ENCODE assay signal across 8 mouse cellular contexts in genomic region chr4:46304757-46305384, GRCm38 (mm10). TPM values are rescaled to one million over a fixed set of nuclear protein-coding genes. Genes with fewer than 3 reads are reported as not detected.
DNase-seq lines count a peak whose midpoint lies in the region; ATAC-seq lines count a peak whose summit lies in the region.

No protein-coding gene starts in this region.

- no peaks in the 10 kb centered on the region for H3K9me3 ChIP-seq in hindbrain, embryonic 16.5 days (ENCODE audit: control insufficient read depth, low read length)

- no peaks in the 10 kb centered on the region; the same call in 1 of the 2 replicates for H3K27me3 ChIP-seq in hindbrain, embryonic 16.5 days (replicated peaks; ENCODE audit: control insufficient read depth, insufficient read depth, low read length)

- WGBS in hindbrain, embryonic 16.5 days: 0% methylated on average over 28 of the region's 78 CpGs

- H3K27ac ChIP-seq in hindbrain, embryonic 16.5 days (ENCODE audit: low read depth, low read length): peak overlapping the region; percentile 84

- peak overlapping the region; percentile 83 for H3K4me3 ChIP-seq in hindbrain, embryonic 16.5 days (ENCODE audit: low read length)

- H3K36me3 ChIP-seq in hindbrain, embryonic 16.5 days (ENCODE audit: control insufficient read depth, insufficient read depth, low read length): no peaks in the 10 kb centered on the region

- H3K9ac ChIP-seq in hindbrain, embryonic 16.5 days (ENCODE audit: low read depth, low read length): peak overlapping the region; percentile 96

- peaks cover 8% of the 10 kb centered on the region for H3K4me1 ChIP-seq in hindbrain, embryonic 16.5 days (ENCODE audit: control insufficient read depth, insufficient read depth, low read depth, low read length)

- H3K4me2 ChIP-seq in hindbrain, embryonic 16.5 days (ENCODE audit: low read length): peak overlapping the region; percentile 76

- peak; percentile 91 for ATAC-seq in hindbrain, embryonic 16.5 days

- DNase-seq in T-cell, adult 2 months (ENCODE audit: low spot score): peak; percentile 49
- peak; percentile 87 to 92 for DNase-seq in cerebellum, postnatal 36 days
- peak; percentile 81 to 85 for DNase-seq in frontal cortex, postnatal 36 days (ENCODE audit: low spot score in 2 of 2)
- peak; percentile 88 to 90 for DNase-seq in left cerebral cortex, adult 18-20 months (ENCODE audit: low spot score in 2 of 2)
- peak; percentile 90 to 91 for DNase-seq in lung, postnatal 4 days
- peak; percentile 87 for DNase-seq in retina, postnatal 1 day
- DNase-seq in urinary bladder, adult 18-20 months (ENCODE audit: low spot score in 2 of 2): peak; percentile 68 to 75

RNA-seq across cellular contexts. Expression of gene Foxe1, which starts 38.5 kb away (rescaled TPM):
- polyA plus RNA-seq in hindbrain, embryonic 16.5 days (2015; fragmentation: Nextera tagmentation; extraction: Ambion mirVana): not detected in 2 replicates
- total RNA-seq in left cerebral cortex, adult 18-20 months (2021): not detected

Comparison
In these comparisons a context has a peak if more than half of its experiments do, and no peak if none do; other contexts are left out.
1. Peak in every context shown above with its lines: DNase-seq, ATAC-seq, H3K4me3 ChIP-seq and H3K27ac ChIP-seq.